Mouse (Mus musculus) gastrocnemius, postnatal 4 days (tissue): ENCODE results near the gene Tnip3. TPM values are rescaled to one million over a fixed set of nuclear protein-coding genes. Genes with fewer than 3 reads are reported as not detected.
A peak's percentile ranks its signal among the peaks of the same experiment; 100 is the strongest.

Source experiments
- DNase-seq, 2 experiments: peaks; one replicate each; pipeline ENCODE4 v3.0.0; 2021 to 2022; ENCODE audit warnings: low spot score in 2 of 2, mixed read lengths in 2 of 2
- total RNA-seq, 2 experiments: library from RNA; stranded (reverse); gene quantifications; 2 replicates each; pipeline ENCODE4 v1.2.3; 2021

The Tnip3 gene
- total RNA-seq, 2 experiments from 2014 or later: 0.23 TPM; not detected in 1

DNA sequence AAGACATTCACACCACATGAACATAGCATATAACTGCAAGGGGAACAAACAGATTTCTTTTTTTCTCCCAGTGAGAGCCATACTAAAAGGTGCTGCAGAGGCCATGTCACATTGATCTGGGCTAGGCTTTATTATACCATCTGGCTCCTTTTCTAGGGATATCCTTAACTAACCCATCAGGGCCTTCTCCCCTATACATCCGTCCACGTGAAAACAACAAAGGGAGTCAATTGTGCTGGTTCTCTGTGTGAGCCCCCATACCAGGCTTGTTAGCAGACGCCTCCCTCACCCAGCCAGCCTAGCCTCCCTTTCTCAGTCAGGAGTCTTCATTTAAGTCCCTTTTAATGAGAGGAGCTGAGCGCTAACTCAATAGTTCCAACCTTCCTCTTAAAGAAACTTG, 119.0 kb downstream of the Tnip3 start:
- DNase-seq: no peak

DNA sequence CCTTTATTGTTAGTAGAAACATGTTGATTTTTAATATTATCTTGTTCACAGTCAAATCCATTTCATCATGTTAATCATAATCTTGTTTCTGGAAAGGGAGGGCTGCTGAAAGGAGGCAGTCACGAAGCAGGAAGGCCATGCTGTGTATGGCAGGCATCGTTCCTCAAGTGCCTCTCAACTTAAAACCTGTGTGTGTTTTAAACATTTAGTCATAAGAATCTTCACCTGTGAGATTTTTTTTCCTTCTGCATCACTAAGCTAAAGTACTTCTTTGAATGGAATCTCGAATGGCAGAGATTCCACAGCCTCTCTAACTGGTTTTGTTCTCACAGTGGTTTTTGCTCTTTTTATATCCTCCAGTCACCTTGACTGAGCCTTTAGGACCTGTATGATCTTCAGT, 121.3 kb downstream of the Tnip3 start:
- no peak for DNase-seq

- DNase-seq: no peak
These were observed 122.6 kb downstream of the Tnip3 start for GRCm38 (mm10) chr6:65647731-65648130.

DNA sequence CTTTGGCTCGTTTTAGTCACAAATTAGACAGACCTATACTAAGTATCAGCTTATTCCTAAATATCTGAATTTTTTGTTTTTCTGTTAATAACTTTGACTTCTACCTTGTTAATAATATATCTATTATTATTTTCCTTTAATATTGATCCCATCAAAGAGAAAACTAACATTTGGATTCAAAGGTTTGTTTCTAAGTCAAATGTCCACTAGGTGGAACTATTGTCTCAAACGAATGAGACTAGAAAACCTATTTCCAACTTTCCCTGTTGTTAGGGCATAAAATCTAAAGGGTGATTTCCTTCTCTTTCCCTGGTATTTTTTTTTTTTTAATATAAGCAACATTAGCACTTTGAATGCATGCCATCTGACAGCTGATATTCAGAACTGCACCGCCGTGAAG, 126.3 kb downstream of the Tnip3 start:
- DNase-seq: no peak

- DNase-seq: no peak
These were observed 136.2 kb downstream of the Tnip3 start for GRCm38 (mm10) chr6:65661272-65661671.

DNA sequence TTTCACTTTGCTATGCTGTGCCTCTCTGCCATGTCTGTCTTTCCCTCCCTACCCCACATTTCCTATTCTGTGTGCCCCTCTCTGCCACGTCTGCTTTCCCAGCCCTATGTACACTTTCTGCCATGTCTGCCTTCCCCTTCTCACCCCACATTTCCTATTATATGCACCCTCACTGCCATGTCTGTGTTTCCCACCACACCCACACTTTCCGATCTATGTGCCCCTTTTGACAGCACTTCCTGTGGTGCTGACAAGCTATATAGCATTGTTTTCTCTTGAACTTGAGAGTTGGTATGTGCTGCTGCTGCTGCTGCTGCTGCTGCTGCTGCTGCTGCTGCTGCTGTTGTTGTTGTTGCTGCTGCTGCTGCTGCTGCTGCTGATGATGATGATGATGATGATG, 136.9 kb downstream of the Tnip3 start:
- DNase-seq: no peak

- no peak for DNase-seq
These were observed 138.9 kb downstream of the Tnip3 start for GRCm38 (mm10) chr6:65663990-65664389.

DNA sequence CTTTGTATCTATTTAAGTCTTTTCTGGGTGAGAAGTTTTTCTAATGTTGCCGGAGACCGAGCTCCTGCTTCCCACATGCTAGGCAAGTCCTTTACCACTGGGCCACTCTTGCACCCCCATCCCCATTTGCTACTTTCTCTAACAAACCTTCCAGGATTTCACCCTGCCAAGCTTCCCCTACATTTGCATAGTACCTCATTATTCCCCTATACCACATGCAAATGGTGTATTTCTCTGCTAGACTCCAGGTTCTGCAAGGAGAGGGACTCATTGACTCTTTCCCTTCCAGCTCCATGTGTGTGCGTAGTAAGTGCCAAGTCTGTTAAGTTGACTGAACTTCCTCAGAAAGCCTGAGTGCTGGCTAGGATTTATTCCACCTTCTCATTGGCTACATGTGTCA, 141.2 kb downstream of the Tnip3 start:
- DNase-seq: no peak

GRCm38 (mm10) chr6:65669971-65670370, 144.9 kb downstream of the Tnip3 start:
- no peak for DNase-seq

DNA sequence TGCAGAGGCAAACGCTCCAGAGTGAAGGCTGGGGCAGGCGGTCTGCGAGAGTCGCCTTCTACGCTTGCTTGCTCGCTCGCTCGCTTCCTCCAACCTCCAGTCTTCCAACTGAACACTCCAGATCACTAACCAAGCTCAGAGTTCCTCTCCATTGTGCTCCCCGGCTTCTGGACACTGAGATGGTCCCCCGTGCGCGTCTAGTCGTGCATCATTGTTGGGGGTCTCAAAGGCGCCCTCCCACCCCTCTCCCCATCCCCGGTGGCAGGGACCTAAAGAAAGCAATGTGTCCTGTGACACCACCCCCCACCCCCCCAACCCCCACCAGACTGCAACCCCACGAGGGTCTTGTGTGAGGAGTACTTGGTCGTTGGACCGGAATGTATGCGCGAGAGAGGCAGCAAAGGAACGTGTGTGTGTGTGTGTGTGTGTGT, 145.9 kb downstream of the Tnip3 start:
- DNase-seq: peak; percentile 14 to 19

- peak; percentile 43 to 66 for DNase-seq
These were observed 146.3 kb downstream of the Tnip3 start, which contains the start of gene Ndnf for GRCm38 (mm10) chr6:65671451-65671850. TSS of gene Ndnf (plus strand) at chr6:65671590.

GRCm38 (mm10) chr6:65672131-65673031, 147.3 kb downstream of the Tnip3 start:
- peak in 1 of 2 experiments; percentile 32 for DNase-seq

Other genes with a start within 250 kb of the Tnip3 start
- gene C130060K24Rik, start 144.2 kb upstream of the Tnip3 start, total RNA-seq: not detected
- 1 to 10 TPM; 2.5 to 2.8 TPM for gene Ndnf, start 146.3 kb downstream of the Tnip3 start, total RNA-seq